Mouse (Mus musculus) stomach, postnatal 0 days (tissue): ENCODE results near the gene Nos1.

Source experiments
- CTCF ChIP-seq: IDR thresholded peaks from 2 replicates; pipeline ENCODE4 v1.5.1; 2016; ENCODE audit warnings: antibody characterized with exemption, low read depth, mild to moderate bottlenecking, moderate library complexity
- EP300 ChIP-seq: optimal IDR thresholded peaks from 2 replicates; pipeline ENCODE3; 2016; ENCODE audit warnings: antibody characterized with exemption

DNA sequence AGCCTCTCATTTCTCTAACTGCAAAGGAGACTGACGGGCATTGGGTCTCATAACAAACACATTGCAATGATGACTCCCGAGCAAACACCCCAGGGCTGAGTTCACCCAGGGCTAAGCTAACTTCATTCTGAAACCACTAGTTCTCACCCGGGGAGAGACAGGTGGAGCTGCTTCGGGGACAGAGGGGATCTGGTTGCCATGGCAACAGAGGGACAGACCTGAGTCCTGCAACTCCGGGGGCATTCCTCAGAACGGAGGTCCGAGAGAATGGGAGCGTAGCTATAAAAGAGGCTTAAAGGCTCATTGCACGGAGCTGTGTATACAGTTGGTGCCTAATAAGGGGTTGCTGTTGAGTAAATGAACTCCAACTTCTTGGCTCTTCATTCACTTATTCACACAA is 56.9 kb downstream of the Nos1 start:
- TF ChIP-seq CTCF (no peak), EP300 (no peak)
